Mouse (Mus musculus): Measurements from ENCODE around the gene Fhit.

The Fhit gene

DNA sequence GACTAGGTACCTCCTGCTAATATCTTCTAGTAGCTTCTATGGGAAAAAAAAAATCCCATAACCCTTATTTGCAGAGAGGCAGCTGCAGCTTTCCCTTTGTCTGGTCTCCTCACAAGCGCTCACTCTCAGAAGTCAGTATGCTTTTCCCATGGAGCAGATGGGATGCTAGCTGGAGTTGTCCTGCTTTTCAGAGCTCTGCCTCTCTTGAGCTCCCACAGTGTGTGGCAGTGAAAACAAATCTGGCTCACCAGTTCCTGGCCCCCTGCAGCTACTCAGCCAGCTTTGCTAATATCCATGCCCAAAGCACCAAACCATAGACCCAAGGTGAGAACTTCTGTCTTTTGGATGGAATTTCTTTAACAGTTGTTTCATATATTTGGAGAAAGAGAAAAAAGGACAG is 1510.4 kb downstream of the Fhit start:
- DNase-seq, result no peak

GRCm38 (mm10) chr14:9648416-9648815 is 1513.4 kb downstream of the Fhit start:
- no peak for DNase-seq

GRCm38 (mm10) chr14:9646233-9646632 is 1515.6 kb downstream of the Fhit start:
- DNase-seq, result peak in 1 of 2 experiments; percentile 3

GRCm38 (mm10) chr14:9644216-9645166 is 1517.3 kb downstream of the Fhit start:
- DNase-seq, result peak; percentile 10 to 34

GRCm38 (mm10) chr14:9643700-9644099 is 1518.1 kb downstream of the Fhit start:
- no peak for DNase-seq

DNA sequence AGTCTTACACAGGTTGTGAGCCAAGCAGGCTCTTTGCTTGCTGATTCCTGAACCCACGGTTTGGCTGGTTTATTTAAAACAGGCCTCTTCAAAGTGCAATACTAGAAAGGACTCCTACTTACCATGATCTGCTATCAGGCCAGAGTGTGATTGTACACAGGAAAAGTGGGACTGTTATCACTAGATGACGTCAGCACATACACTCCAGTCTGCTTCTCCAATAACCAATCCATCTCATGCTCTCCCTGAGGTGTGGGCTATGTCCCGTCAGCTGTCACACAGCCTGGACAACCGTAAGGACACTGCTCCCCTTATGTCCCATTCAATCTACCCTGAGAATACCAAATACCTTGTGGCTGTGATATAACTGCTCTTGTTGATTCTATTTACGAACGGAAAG is 1519.2 kb downstream of the Fhit start:
- DNase-seq, result no peak

DNA sequence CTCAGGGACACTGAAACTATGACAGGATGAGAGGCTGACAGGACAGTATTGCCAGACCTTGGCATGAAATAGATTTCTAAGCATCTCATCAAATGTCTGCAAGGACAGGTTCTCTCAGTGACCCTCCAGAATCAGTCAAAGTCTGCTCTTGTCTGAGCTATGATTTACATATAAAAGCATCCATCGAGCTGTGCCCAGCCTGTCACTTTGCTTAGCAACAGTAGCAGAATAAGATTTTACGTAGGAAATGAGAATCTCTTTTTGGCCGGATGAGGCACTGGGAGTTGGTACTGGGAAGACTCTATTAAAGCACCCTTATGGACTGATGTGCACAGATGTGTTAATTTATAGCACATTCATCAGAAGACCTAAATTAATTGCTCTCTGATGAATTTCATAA is 1519.8 kb downstream of the Fhit start:
- no peak for DNase-seq

DNA sequence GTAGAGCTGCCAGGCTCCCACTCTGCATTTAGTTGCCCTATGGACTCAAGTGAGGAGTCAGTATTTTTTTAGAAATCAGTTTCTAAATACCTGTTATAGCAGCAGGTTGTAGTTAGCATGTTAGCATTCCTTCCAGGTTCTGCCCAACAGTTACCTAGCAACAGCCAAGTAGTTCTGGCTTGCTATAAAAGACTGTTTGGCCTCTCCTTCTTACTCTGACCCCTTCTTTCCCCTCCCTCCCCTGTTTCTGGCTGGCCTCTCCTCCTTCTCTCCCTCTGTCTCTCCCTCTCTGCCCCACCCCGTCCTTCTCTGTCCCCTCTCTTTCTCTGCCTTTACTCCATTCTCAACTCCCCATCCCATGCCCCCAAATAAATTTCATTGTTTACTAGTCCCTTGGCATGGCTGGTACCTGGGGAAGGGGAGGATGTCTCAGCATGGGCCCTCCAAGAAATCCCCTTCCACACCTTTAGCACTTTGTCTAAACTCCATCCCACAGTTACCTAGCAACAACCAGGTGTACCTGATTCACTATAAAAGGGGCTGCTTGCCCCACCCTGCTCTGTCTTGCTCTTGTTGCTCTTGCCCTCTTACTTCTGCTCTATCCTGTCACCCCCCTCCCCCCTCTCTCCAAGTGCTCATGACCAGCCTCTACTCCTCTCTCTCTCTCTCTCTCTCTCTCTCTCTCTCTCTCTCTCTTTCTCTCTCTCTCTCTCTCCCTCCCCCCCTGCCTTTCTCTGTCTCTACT is 1527.4 kb downstream of the Fhit start:
- DNase-seq, result no peak

GRCm38 (mm10) chr14:9632537-9632936 is 1529.3 kb downstream of the Fhit start:
- DNase-seq, result no peak

DNA sequence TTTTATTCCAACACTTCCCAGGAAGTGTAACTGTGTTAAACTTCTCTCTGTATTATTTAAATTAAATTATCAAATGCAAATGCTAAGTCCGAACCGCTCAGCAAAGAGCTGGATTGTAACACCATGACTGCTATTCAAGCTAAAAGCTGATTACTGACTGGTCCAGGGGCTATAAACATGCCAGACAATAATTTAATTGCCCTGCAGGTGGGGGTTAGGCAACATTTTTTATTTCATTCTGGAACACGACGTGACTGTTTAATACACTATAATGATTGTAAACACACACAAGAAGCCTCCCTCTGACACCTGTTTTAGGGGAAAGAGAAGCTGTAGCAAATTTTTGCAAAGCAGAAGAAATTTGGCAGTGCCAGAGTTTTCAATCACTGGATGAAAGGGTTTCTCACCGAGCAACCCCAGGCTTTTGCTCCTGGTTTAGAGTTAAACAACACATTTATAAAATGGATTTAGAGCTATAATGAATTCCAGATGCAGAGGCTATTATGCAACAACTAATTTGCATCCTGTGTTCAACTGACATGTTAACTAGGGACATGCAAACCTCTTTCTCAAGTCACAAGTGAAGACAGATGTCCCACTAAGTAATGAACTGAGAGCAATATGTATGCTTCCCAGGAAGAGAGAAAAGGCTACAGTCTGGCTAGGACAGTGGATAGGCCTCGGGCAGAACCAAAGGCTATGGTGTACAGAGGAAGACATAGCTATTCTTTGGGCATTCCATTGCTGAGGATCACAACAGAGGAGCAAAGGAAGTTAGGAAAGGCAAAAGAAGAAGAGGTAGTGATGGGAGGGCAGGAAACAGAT is 1538.4 kb downstream of the Fhit start:
- no peak for DNase-seq

GRCm38 (mm10) chr14:9620902-9621540 is 1540.8 kb downstream of the Fhit start:
- DNase-seq, result peak in 1 of 2 experiments; percentile 2

DNA sequence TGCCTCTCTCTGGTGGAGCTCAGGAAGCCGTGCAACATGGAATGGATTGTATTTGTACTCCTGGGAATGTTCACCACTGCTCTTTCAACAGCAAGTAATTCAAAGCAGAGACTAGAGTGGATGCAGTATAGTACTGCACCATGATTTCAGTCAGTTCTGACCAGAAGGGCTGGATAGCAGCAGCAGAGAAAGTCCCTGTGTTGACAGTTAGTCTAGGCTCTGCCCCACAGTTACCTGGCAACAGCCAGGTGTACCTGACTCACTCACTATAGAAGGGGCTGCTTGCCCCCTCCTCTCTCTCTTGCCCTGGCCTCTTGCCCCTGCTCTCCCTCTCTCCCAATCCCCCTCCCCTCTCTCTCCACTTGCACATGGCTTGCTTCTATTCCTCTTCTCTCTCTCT is 1542.0 kb downstream of the Fhit start:
- no peak for DNase-seq

DNA sequence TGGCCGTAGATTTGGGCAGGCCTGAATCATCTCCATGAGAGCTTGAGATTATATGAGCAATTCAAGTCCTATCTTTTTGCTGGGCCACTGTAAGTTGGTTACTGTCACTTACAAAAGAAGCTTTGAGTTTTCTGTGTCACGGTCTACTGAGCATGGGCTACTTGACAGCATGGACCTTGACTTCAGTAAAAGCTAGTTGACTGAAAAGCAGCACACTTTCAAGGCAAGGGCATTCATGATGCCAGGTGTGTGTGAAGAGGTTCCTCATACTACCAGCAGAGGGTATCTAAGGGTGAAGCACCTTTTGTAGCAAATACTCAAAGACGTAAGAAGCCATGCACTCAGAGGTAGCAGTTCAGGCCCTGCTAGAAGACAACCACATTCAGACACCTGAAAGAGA is 1548.7 kb downstream of the Fhit start:
- DNase-seq, result peak; percentile 35 to 48

DNA sequence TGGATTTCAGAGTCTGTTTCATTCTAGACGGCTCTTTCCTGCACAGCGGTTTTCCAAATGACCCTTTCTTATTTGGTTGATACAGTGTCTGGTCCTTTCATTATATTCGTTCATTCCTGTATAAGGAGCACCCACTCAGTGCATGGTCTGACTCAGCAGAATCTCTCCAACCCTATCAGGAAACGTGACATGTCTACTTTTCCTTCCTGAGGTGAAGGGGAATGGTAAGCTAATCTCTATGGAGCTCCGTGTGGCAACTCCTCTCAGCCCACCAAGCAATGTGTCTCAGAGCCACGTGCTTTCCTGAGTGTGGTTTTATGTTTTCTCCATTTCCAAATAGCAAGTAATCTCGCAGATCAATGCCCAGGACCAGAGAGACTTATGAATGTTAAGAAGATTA is 1552.7 kb downstream of the Fhit start:
- no peak for DNase-seq

DNA sequence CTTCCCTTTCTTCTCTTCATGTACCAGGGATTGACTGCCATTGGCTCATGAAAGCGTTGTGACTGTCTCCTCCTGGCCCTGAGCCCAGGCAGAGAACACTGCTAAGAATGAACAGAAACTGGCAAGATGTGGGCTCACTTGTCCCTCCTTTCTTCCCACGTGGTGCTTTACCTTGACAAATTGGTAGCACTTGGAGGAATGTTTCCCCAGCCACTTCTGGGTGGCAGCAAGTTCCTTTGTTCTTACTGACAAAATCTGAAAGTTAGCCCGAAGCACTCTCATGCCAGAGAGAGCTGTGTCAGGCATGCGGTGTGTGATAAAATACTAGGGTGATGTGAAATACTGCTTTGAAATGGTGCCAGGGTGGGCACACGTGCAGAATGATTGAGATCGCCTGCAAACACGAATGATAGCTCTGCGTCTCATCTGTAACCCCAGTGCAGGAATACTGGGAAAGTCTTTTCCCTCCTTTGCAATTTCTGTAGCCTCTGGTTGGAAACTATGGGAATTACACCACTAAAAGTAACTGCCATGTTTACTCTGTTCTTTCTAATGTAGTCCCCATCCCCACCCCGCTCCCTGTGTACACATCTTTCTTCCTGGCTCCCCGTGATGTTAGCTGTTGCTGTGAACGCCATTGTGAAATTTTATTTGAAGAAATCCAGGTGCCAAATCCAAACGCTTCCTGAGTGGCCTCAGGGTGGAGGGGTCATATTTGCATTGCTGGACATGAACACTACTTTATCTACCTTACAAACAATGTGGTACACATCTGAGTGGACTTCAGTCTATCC is 1555.1 kb downstream of the Fhit start:
- DNase-seq, result no peak

DNA sequence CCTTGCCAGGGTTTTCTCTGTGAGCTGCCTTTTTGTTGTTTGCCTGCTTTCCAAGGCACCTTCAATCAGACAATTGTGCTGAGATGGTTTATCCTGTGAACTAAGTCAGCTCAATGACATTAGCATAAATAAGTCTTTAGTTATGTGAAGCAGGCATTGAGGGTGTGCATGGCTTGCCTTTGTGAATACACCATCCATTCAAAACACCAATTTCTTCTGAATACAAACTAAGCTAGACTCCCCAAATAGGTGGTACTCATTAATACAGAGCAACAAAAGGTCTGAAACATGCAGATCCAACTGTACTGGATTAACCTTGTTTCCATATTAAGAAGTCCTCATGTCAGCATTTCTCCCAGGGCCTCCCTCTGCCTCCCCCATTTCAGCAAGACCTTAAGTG is 1561.6 kb downstream of the Fhit start:
- DNase-seq, result no peak

DNA sequence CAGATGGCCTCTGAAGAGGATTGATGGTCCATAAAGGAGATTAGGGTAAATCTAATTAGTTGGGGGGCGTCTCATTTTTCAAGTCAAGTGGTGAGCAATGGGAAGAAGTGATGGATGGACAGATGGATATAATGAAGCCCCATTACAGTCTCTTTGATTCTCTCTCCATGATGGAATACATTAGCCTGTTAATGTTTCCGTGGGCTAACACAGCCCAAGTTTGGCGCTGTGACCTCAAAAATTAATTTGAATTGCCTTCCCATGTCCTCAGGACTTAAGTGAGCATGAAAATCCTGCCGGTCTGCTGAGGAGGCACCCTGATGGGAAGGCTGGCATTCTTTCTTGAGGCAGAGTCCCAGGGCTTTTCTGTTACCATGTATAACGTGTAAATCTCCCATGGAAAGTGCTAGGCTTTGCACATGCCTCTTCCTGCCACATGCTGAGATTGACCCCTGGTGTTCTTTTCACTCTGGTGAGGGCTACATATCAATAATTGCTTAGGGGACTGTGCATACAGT is 1564.3 kb downstream of the Fhit start:
- no peak for DNase-seq

- DNase-seq, result no peak
Observed at GRCm38 (mm10) chr14:9589121-9589520, 1572.7 kb downstream of the Fhit start.

DNA sequence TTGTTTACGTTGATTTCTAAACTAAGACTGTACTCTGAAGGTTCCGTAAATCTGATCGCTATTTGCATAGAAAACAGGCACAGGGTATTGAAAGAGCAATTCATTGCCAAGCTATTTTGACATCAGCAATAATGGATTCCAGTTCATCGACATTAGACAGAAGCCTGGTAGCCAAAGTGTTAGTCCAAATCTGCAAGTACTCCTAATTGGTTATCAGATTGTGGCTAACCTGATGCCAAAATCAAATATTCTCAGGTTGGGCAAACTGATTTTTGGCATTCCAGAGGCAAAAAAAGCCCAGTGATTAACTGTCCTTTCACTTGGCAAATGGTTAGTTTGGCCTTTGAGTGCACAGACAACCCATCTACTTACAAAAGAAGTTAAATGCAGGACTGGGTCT is 1573.9 kb downstream of the Fhit start:
- no peak for DNase-seq

DNA sequence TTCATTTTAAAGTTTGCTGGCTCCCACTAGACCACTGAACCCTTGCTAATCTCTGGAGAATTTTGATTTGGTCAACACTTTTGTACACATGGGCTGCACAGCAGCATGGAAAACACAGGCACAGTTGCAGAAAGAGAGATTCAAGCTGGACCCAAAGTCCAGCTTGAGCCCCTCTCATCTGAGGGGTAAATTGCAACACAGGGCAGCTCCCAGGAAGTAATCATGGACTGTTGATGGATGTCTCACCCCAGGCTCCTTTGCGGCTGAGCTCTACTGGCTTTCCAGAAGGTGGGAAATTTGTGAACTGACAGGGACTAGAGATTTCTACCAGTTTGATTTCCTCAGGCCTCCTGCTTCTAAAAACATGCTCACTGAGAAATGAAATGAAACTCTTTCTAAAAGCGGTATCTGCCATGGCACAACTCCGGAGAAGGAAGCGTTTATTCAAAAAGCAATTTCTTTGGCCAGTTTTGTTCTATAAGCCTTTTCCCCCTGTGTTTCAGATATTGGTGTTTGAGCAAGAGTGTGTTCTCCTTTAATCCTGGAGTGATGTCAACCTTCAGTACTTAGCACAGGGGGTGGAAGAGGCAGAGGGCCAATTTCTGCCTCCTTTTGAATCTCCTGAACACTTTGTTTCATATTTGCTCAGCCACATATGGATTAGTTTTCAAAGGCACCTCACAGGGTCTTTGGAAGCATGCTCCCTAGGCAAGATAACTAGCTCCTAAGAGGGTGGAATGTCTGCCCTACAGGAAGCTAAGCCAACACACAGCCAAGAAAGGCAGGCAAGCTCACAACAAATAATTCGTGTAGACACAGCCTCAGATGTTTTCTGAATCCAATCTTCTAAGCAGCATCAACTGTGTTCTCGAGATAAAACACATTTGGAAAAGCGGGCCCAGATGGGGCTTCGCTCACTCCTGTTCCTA is 1578.3 kb downstream of the Fhit start:
- DNase-seq, result no peak
